Mouse (Mus musculus): ENCODE data around the gene Gm7544. TPM values are rescaled to one million over a fixed set of nuclear protein-coding genes. Genes with fewer than 3 reads are reported as not detected.
"Not testable (repeated sequence)": the region's sequence is repeated elsewhere in the genome, so short reads cannot be mapped to it uniquely, and the experiment has no call there.

Gene Gm7544
- not detected in 2 replicates for total RNA-seq (2012; rRNA removed)

DNA sequence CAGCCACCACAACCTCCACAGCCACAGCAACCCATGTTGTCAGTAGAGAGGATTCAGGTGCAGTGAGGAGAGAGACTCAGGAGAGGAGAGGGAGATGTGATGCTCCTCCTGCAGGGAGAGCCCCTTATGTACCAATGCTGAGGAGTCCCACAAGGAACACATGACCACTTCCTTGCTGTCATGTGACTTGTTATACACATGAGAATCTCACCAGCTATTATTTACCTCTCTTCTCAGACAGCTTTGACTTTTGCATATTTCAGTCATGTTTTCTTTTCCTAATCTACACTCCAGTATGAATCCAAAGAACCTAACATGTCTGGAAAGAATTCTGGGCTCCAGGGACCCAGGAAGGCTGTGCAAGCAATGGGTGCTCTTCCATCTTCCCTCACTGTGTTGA, at the start of gene Gm7544:
Gene Gm7544, minus strand, starts transcription at position 101 of the 400 bp plus-strand sequence.
- H3K4me3 ChIP-seq (ENCODE audit: insufficient read depth in 1 of 2, low read depth in 1 of 2, low read length in 2 of 2, poor library complexity in 1 of 2, severe bottlenecking in 1 of 2); H3K36me3 ChIP-seq (ENCODE audit: control insufficient read depth, insufficient read depth, low read length, poor library complexity, severe bottlenecking); H3K9ac ChIP-seq (ENCODE audit: insufficient read depth, low read depth, low read length, poor library complexity, severe bottlenecking); H3K9me3 ChIP-seq (ENCODE audit: control insufficient read depth, insufficient read depth, low read depth, low read length); H3K27ac ChIP-seq (ENCODE audit: insufficient read depth, low read depth, low read length, poor library complexity, severe bottlenecking); DNase-seq (ENCODE audit: low read depth, low spot score); H3K4me1 ChIP-seq (ENCODE audit: control insufficient read depth in 2 of 2, insufficient read depth in 2 of 2, low read length in 2 of 2, poor library complexity in 1 of 2); in situ Hi-C loops (cut with MboI; ENCODE audit: low sequenced_read_pairs in 2 of 2, unreplicated experiment in 2 of 2): not testable (repeated sequence)

DNA sequence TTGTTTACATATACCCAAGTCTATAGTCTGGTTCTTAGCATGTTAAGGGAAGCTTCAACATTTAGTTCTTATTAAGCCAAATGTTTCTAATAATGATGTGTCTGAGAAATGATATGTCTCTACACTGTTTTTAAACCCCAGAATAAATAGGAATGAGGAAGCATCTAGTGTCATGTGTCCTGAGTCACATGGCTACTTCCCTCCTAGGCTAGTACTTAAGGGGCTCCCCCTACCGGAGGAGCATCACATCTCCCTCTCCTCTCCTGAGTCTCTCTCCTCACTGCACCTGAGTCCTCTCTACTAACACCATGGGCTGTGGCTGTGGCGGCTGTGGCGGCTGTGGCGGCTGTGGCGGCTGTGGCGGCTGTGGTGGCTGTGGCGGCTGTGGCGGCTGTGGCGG, 44.5 kb upstream of the Gm7544 start, which contains the start of gene Gm47959:
Gene Gm47959, plus strand, starts transcription at position 243 of the 400 bp plus-strand sequence.
- H3K36me3 ChIP-seq (ENCODE audit: control insufficient read depth, insufficient read depth, low read length, poor library complexity, severe bottlenecking); H3K4me1 ChIP-seq (ENCODE audit: control insufficient read depth in 2 of 2, insufficient read depth in 2 of 2, low read length in 2 of 2, poor library complexity in 1 of 2); H3K27ac ChIP-seq (ENCODE audit: insufficient read depth, low read depth, low read length, poor library complexity, severe bottlenecking); H3K9ac ChIP-seq (ENCODE audit: insufficient read depth, low read depth, low read length, poor library complexity, severe bottlenecking); H3K9me3 ChIP-seq (ENCODE audit: control insufficient read depth, insufficient read depth, low read depth, low read length); in situ Hi-C loops (cut with MboI; ENCODE audit: low sequenced_read_pairs in 2 of 2, unreplicated experiment in 2 of 2): not testable (repeated sequence)
- peak; percentile 36 for DNase-seq (ENCODE audit: low read depth, low spot score)
- H3K4me3 ChIP-seq (ENCODE audit: insufficient read depth in 1 of 2, low read depth in 1 of 2, low read length in 2 of 2, poor library complexity in 1 of 2, severe bottlenecking in 1 of 2) = peak within 1 kb of the TSS in 1 of 2 experiments; percentile 53; a peak in 2 of 4 replicates

DNA sequence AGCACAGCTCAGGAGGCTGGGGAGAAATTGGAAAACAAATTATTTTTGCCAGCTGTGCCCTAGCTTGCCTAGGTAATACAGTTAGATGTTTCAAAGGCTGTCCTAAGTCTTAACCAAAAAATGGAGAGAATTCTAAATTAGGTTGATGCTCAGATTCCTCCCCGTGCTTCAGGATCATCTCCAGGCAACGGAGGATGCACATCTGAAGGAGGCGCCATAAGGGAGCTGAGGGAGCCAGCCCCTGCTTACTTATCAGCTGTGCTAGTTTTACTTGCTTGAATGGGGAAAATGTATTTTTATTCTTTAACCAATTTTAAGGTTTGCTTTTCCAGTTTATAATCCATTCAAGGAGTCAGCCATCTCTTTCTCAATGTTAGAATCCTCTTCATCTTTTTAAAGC, 38.1 kb upstream of the Gm7544 start:
- DNase-seq (ENCODE audit: low read depth, low spot score) = no peak
- TF ChIP-seq CHD2 (IDR thresholded peaks at IDR 0.05; ENCODE audit: low read depth, low read length) (no peak), ZNF384 (IDR thresholded peaks at IDR 0.05; ENCODE audit: low read depth, low read length) (no peak), ZC3H11A (IDR thresholded peaks at IDR 0.05; ENCODE audit: borderline replicate concordance, low read depth, low read length) (no peak), HCFC1 (IDR thresholded peaks at IDR 0.05; ENCODE audit: borderline replicate concordance, insufficient read depth, low read length) (no peak), MAFK (IDR thresholded peaks at IDR 0.05; ENCODE audit: insufficient read depth, low read depth, low read length) (no peak)
- in situ Hi-C loops (cut with MboI; ENCODE audit: low sequenced_read_pairs in 2 of 2, unreplicated experiment in 2 of 2) = loop anchor here in 1 of 2 experiments (25.0 kb wide), 1 partner anchor 182 kb away; no protein-coding TSS in a partner anchor
- Histone ChIP-seq H3K4me3 (ENCODE audit: insufficient read depth in 1 of 2, low read depth in 1 of 2, low read length in 2 of 2, poor library complexity in 1 of 2, severe bottlenecking in 1 of 2) (no peak overlapping the region), H3K9ac (ENCODE audit: insufficient read depth, low read depth, low read length, poor library complexity, severe bottlenecking) (no peak overlapping the region), H3K9me3 (ENCODE audit: control insufficient read depth, insufficient read depth, low read depth, low read length) (no peaks in the 10 kb centered on the region), H3K27ac (ENCODE audit: insufficient read depth, low read depth, low read length, poor library complexity, severe bottlenecking) (no peak overlapping the region), H3K4me1 (ENCODE audit: control insufficient read depth in 2 of 2, insufficient read depth in 2 of 2, low read length in 2 of 2, poor library complexity in 1 of 2) (no peaks in the 10 kb centered on the region), H3K36me3 (ENCODE audit: control insufficient read depth, insufficient read depth, low read length, poor library complexity, severe bottlenecking) (no peaks in the 10 kb centered on the region)

DNA sequence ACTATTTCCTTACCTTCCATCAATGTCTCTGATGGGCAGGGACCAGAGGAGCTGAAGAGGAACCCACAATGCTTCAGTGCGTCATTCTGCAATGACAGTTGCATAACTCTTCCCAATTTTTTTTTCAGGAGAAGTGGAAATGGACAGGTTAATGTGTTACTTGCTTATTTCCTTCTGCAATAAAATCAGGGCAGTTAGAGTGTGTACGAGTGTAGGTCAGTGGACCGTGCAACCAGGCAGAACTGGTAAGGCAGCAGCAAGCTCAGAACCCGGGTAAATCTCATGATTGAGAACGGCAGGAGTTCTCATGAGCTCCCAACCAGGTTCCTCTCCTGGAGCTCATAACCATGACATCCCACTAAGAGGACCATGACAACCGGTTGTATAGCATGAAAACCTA, 36.3 kb upstream of the Gm7544 start:
- TF ChIP-seq HCFC1 (IDR thresholded peaks at IDR 0.05; ENCODE audit: borderline replicate concordance, insufficient read depth, low read length) (no peak), CHD2 (IDR thresholded peaks at IDR 0.05; ENCODE audit: low read depth, low read length) (no peak), ZC3H11A (IDR thresholded peaks at IDR 0.05; ENCODE audit: borderline replicate concordance, low read depth, low read length) (no peak), ZNF384 (IDR thresholded peaks at IDR 0.05; ENCODE audit: low read depth, low read length) (no peak), MAFK (IDR thresholded peaks at IDR 0.05; ENCODE audit: insufficient read depth, low read depth, low read length) (no peak)
- Histone ChIP-seq H3K9me3 (ENCODE audit: control insufficient read depth, insufficient read depth, low read depth, low read length) (no peaks in the 10 kb centered on the region), H3K4me3 (ENCODE audit: insufficient read depth in 1 of 2, low read depth in 1 of 2, low read length in 2 of 2, poor library complexity in 1 of 2, severe bottlenecking in 1 of 2) (no peak overlapping the region), H3K27ac (ENCODE audit: insufficient read depth, low read depth, low read length, poor library complexity, severe bottlenecking) (no peak overlapping the region), H3K36me3 (ENCODE audit: control insufficient read depth, insufficient read depth, low read length, poor library complexity, severe bottlenecking) (no peaks in the 10 kb centered on the region), H3K4me1 (ENCODE audit: control insufficient read depth in 2 of 2, insufficient read depth in 2 of 2, low read length in 2 of 2, poor library complexity in 1 of 2) (no peaks in the 10 kb centered on the region), H3K9ac (ENCODE audit: insufficient read depth, low read depth, low read length, poor library complexity, severe bottlenecking) (no peak overlapping the region)
- in situ Hi-C loops (cut with MboI; ENCODE audit: low sequenced_read_pairs in 2 of 2, unreplicated experiment in 2 of 2) = loop anchor here in 1 of 2 experiments (25.0 kb wide), 1 partner anchor 180 kb away; no protein-coding TSS in a partner anchor
- DNase-seq (ENCODE audit: low read depth, low spot score) = no peak

DNA sequence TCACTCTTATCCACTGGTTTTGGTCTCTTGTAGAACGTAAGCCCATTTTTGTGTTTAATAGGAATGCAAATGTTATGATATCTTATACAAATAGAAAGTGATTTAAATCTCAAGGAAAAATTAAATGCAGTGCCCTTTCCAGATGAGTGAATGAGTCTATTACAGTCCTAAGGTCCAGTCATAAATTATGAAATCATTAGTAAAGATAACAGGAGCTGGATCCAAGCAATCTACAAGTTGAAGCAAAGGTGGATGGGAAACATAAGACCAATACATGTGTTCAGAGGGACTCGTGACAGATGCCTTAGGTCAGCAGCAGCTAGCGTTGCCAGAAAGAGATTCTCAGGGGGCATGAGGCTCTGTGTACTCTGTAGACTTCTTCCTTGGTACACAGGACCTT, 35.8 kb upstream of the Gm7544 start:
- in situ Hi-C loops (cut with MboI; ENCODE audit: low sequenced_read_pairs in 2 of 2, unreplicated experiment in 2 of 2) = loop anchor here in 1 of 2 experiments (25.0 kb wide), 1 partner anchor 179 kb away; no protein-coding TSS in a partner anchor

More for the DNA sequence above, 35.8 kb upstream of the Gm7544 start:
- no peak overlapping the region for H3K27ac ChIP-seq (ENCODE audit: insufficient read depth, low read depth, low read length, poor library complexity, severe bottlenecking)
- TF ChIP-seq ZC3H11A (IDR thresholded peaks at IDR 0.05; ENCODE audit: borderline replicate concordance, low read depth, low read length) (no peak), MAFK (IDR thresholded peaks at IDR 0.05; ENCODE audit: insufficient read depth, low read depth, low read length) (no peak), ZNF384 (IDR thresholded peaks at IDR 0.05; ENCODE audit: low read depth, low read length) (no peak), HCFC1 (IDR thresholded peaks at IDR 0.05; ENCODE audit: borderline replicate concordance, insufficient read depth, low read length) (no peak)
- no peak for DNase-seq (ENCODE audit: low read depth, low spot score)
- no peaks in the 10 kb centered on the region for H3K36me3 ChIP-seq (ENCODE audit: control insufficient read depth, insufficient read depth, low read length, poor library complexity, severe bottlenecking)
- H3K9ac ChIP-seq (ENCODE audit: insufficient read depth, low read depth, low read length, poor library complexity, severe bottlenecking) = no peak overlapping the region
- no peaks in the 10 kb centered on the region for H3K9me3 ChIP-seq (ENCODE audit: control insufficient read depth, insufficient read depth, low read depth, low read length)
- no peak overlapping the region for H3K4me3 ChIP-seq (ENCODE audit: insufficient read depth in 1 of 2, low read depth in 1 of 2, low read length in 2 of 2, poor library complexity in 1 of 2, severe bottlenecking in 1 of 2)
- no peaks in the 10 kb centered on the region for H3K4me1 ChIP-seq (ENCODE audit: control insufficient read depth in 2 of 2, insufficient read depth in 2 of 2, low read length in 2 of 2, poor library complexity in 1 of 2)
